Mouse (Mus musculus): ENCODE data around the gene Cic. TPM values are rescaled to one million over a fixed set of nuclear protein-coding genes. Genes with fewer than 3 reads are reported as not detected.
"Not testable (repeated sequence)": the region's sequence is repeated elsewhere in the genome, so short reads cannot be mapped to it uniquely, and the experiment has no call there.

The Cic gene
- polyA plus RNA-seq, 1 experiment = 270 TPM

- no peak for DNase-seq
- H3K27ac ChIP-seq (ENCODE audit: control insufficient read depth, insufficient read depth, low read length) = no peak overlapping the region
- H3K27me3 ChIP-seq (ENCODE audit: control insufficient read depth, insufficient read depth, low read length) = peaks cover 22% of the 10 kb centered on the region
- WGBS = 86% methylated on average over 21 of the region's 21 CpGs
- H3K4me3 ChIP-seq (ENCODE audit: control insufficient read depth, insufficient read depth, low read length) = no peak overlapping the region
- no peaks in the 10 kb centered on the region for H3K4me1 ChIP-seq (replicated peaks; ENCODE audit: control insufficient read depth, insufficient read depth, low read length)
- TF ChIP-seq POLR2A (IDR thresholded peaks at IDR 0.05; ENCODE audit: control insufficient read depth, extremely low read depth, insufficient read depth, low read length, poor library complexity) (0 out of 2 replicates have a peak, but pooled peaks have one; percentile 1), CTCF (IDR thresholded peaks at IDR 0.05; ENCODE audit: borderline replicate concordance, control insufficient read depth, extremely low read depth, insufficient read depth, low read length, poor library complexity) (no peak)
- no peaks in the 10 kb centered on the region for H3K36me3 ChIP-seq (ENCODE audit: control insufficient read depth, insufficient read depth, low read length)
Measured at GRCm38 (mm10) chr7:25317446-25317999, 50.0 kb downstream of the Cic start.

GRCm38 (mm10) chr7:25322058-25322484 is 54.6 kb downstream of the Cic start:
- no peaks in the 10 kb centered on the region for H3K27me3 ChIP-seq (ENCODE audit: control insufficient read depth, insufficient read depth, low read length)
- no peak overlapping the region for H3K4me3 ChIP-seq (ENCODE audit: control insufficient read depth, insufficient read depth, low read length)
- H3K4me1 ChIP-seq (replicated peaks; ENCODE audit: control insufficient read depth, insufficient read depth, low read length) = no peaks in the 10 kb centered on the region
- H3K27ac ChIP-seq (ENCODE audit: control insufficient read depth, insufficient read depth, low read length) = no peak overlapping the region
- TF ChIP-seq CTCF (IDR thresholded peaks at IDR 0.05; ENCODE audit: borderline replicate concordance, control insufficient read depth, extremely low read depth, insufficient read depth, low read length, poor library complexity) = no peak
- no peak for TF ChIP-seq POLR2A (IDR thresholded peaks at IDR 0.05; ENCODE audit: control insufficient read depth, extremely low read depth, insufficient read depth, low read length, poor library complexity)
- WGBS = 89% methylated on average over 6 of the region's 6 CpGs
- DNase-seq = no peak
- no peaks in the 10 kb centered on the region for H3K36me3 ChIP-seq (ENCODE audit: control insufficient read depth, insufficient read depth, low read length)

GRCm38 (mm10) chr7:25323219-25323618 is 55.7 kb downstream of the Cic start:
- H3K27me3 ChIP-seq (ENCODE audit: control insufficient read depth, insufficient read depth, low read length) = no peaks in the 10 kb centered on the region
- no peak overlapping the region for H3K4me3 ChIP-seq (ENCODE audit: control insufficient read depth, insufficient read depth, low read length)
- no peak overlapping the region for H3K27ac ChIP-seq (ENCODE audit: control insufficient read depth, insufficient read depth, low read length)
- no peaks in the 10 kb centered on the region for H3K4me1 ChIP-seq (replicated peaks; ENCODE audit: control insufficient read depth, insufficient read depth, low read length)
- no peak for TF ChIP-seq POLR2A (IDR thresholded peaks at IDR 0.05; ENCODE audit: control insufficient read depth, extremely low read depth, insufficient read depth, low read length, poor library complexity)
- TF ChIP-seq CTCF (IDR thresholded peaks at IDR 0.05; ENCODE audit: borderline replicate concordance, control insufficient read depth, extremely low read depth, insufficient read depth, low read length, poor library complexity) = no peak
- 98% methylated on average over 2 of the region's 2 CpGs for WGBS
- H3K36me3 ChIP-seq (ENCODE audit: control insufficient read depth, insufficient read depth, low read length) = no peaks in the 10 kb centered on the region
- no peak for DNase-seq

- not testable (repeated sequence) for H3K27ac ChIP-seq (ENCODE audit: control insufficient read depth, insufficient read depth, low read length); H3K27me3 ChIP-seq (ENCODE audit: control insufficient read depth, insufficient read depth, low read length); H3K4me3 ChIP-seq (ENCODE audit: control insufficient read depth, insufficient read depth, low read length); DNase-seq; H3K4me1 ChIP-seq (replicated peaks; ENCODE audit: control insufficient read depth, insufficient read depth, low read length); H3K36me3 ChIP-seq (ENCODE audit: control insufficient read depth, insufficient read depth, low read length)
- WGBS = 90% methylated on average over 6 of the region's 6 CpGs
Measured at GRCm38 (mm10) chr7:25325431-25325830, 57.9 kb downstream of the Cic start.

GRCm38 (mm10) chr7:25326233-25326632 is 58.7 kb downstream of the Cic start:
- Histone ChIP-seq H3K4me3 (ENCODE audit: control insufficient read depth, insufficient read depth, low read length) (no peak overlapping the region), H3K27me3 (ENCODE audit: control insufficient read depth, insufficient read depth, low read length) (no peaks in the 10 kb centered on the region), H3K4me1 (replicated peaks; ENCODE audit: control insufficient read depth, insufficient read depth, low read length) (no peaks in the 10 kb centered on the region), H3K36me3 (ENCODE audit: control insufficient read depth, insufficient read depth, low read length) (no peaks in the 10 kb centered on the region), H3K27ac (ENCODE audit: control insufficient read depth, insufficient read depth, low read length) (no peak overlapping the region)
- TF ChIP-seq POLR2A (IDR thresholded peaks at IDR 0.05; ENCODE audit: control insufficient read depth, extremely low read depth, insufficient read depth, low read length, poor library complexity) = no peak
- no peak for TF ChIP-seq CTCF (IDR thresholded peaks at IDR 0.05; ENCODE audit: borderline replicate concordance, control insufficient read depth, extremely low read depth, insufficient read depth, low read length, poor library complexity)
- 82% methylated on average over 8 of the region's 8 CpGs for WGBS
- no peak for DNase-seq

- Histone ChIP-seq H3K27me3 (ENCODE audit: control insufficient read depth, insufficient read depth, low read length) (no peaks in the 10 kb centered on the region), H3K4me1 (replicated peaks; ENCODE audit: control insufficient read depth, insufficient read depth, low read length) (no peaks in the 10 kb centered on the region), H3K36me3 (ENCODE audit: control insufficient read depth, insufficient read depth, low read length) (no peaks in the 10 kb centered on the region), H3K27ac (ENCODE audit: control insufficient read depth, insufficient read depth, low read length) (no peak overlapping the region), H3K4me3 (ENCODE audit: control insufficient read depth, insufficient read depth, low read length) (no peak overlapping the region)
- WGBS = 54% methylated on average over 16 of the region's 16 CpGs
- peak; percentile 71 for DNase-seq
- TF ChIP-seq CTCF (IDR thresholded peaks at IDR 0.05; ENCODE audit: borderline replicate concordance, control insufficient read depth, extremely low read depth, insufficient read depth, low read length, poor library complexity) (peak; percentile 87), POLR2A (IDR thresholded peaks at IDR 0.05; ENCODE audit: control insufficient read depth, extremely low read depth, insufficient read depth, low read length, poor library complexity) (no peak)
Measured at GRCm38 (mm10) chr7:25333596-25334307, 66.2 kb downstream of the Cic start.

Measured in thymus, adult 2 months (tissue).